Mouse (Mus musculus): ENCODE measurements around the gene Rasl11a.
"Not testable (repeated sequence)": the region's sequence is repeated elsewhere in the genome, so short reads cannot be mapped to it uniquely, and the experiment has no call there.

Rasl11a gene

DNA sequence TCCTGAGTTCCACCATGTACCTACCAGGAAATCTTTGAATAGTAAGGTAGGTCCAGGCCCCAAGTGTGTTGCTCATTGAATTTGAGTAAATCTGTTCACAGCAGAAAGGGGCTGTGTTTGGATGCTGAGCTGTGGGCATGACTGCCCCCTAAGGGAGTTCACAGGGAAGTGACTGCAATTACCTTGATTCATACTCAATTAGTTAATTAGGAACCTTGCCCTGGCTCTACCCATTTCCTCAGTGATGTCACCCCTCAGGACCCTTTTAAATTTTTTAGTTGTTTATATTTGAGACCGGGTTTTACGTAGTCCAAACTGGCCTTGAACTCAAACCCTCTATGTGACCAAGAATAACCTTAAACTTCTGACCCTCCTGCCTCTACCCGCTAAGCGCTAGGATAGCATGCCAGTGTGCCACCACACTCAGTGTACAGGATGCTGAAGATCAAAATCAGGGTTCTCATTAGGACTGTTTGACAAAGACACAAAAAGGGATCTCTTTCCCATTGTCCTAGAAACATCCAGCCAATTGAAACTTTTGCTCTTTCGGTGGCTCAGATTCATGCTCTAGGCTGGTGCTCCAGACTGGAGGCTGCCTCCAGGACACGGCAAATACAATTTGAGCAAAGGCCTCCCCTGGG lies 450 bp upstream of the Rasl11a start:
- no peak for DNase-seq

GRCm38 (mm10) chr5:146846489-146846888 lies 1.6 kb downstream of the Rasl11a start:
- peak in 1 of 2 experiments; percentile 53 for DNase-seq

- no peak for DNase-seq
Measured at GRCm38 (mm10) chr5:146848936-146849582, 4.2 kb downstream of the Rasl11a start.

DNA sequence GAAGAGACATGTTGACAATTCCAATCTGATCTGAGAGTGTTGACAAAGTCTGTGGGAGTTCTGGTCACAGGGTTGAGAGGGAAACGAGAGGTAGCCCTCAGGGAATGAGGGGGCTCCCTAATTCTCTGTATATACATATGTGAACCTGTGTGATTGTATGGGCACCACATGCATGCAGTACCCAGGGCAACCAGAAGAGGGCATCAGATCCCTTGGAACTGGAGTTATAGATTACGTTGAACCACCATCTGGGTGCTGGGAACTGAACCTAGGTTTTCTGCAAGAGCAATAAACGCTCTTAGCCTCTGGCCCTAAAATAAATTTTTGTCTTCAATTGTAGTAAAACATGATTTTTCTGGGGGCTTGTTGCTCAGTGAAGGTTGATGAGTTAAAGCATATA lies 11.2 kb downstream of the Rasl11a start:
- DNase-seq, result no peak

DNA sequence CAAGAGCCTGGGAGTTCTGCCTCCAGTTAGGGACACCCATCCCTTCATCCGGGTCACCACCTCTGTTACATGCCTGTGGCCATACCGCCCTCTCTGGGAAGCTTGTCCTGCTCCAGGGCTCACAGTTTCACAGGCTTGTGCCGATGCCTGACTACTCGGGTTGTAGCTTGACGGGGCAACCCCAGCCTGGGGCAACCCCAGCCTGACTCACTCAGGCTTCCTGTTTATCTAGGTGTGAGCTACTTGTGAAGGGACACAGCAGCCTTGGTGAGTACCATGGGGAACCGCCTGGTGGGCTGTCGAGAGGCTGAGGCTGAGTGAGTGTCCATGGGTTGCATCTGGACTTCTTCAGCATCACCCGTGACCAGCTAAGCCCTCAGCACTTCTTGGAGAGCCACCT lies 12.7 kb downstream of the Rasl11a start:
- DNase-seq, result no peak

- no peak for DNase-seq
Measured at GRCm38 (mm10) chr5:146858772-146859171, 13.9 kb downstream of the Rasl11a start.

GRCm38 (mm10) chr5:146859246-146859645 lies 14.4 kb downstream of the Rasl11a start:
- DNase-seq, result no peak

- DNase-seq, result no peak
Measured at GRCm38 (mm10) chr5:146860222-146860998, 15.5 kb downstream of the Rasl11a start.

- no peak for DNase-seq
Measured at GRCm38 (mm10) chr5:146861588-146861987, 16.7 kb downstream of the Rasl11a start.

DNA sequence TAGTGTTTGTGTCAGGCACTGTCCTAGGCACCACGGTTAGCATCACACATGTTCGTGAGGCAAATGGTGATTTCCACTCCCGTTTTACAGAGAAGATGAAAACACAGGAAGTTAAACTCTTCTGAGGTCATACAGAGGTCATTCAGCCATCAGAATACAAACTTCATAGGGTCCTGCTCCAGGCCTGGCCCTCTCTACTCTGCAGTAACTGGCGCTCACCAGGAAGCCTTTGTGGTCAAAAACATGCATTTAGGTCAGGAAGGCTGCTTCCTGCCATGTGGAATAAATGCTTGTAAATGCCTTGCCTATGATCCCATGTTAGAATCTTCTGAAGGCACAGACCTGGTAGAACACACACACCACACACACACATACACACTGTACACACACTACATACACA lies 20.6 kb downstream of the Rasl11a start:
- DNase-seq, result no peak

GRCm38 (mm10) chr5:146866277-146866676 lies 21.4 kb downstream of the Rasl11a start:
- no peak for DNase-seq

DNA sequence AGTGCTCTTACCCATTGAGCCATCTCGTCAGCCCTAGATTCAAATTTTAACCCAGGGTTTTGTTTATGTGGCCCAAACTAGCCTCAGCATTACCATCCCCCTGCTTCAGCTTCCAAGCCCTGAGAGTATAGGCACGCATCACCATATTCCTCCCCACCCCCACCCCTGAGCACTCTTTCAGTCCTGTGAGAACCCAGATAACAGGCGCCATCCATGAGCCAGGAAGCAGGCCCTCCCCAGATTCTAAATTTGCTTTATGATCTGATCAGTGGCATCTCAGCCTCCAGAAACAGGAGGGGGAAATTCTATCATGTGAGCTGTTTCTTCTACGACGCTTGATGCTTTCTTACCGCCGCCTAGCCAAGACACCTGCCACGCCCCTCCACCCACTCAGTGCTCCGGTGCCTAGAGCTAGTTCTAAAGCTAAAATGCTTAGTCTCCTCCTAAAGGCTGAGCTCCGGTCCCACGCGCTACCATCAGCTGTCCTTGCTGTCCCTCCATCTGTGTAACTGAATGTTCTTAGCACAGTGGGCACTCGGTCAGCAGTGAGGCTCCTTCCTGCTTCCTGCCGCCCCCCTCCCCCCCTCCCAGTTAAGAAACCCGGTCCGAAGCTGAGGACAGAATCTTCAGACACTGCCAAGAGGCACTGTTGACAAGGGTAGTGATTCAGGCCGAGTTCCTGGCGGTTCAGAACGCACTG lies 22.5 kb downstream of the Rasl11a start:
- DNase-seq, result peak in 1 of 2 experiments; percentile 10

- no peak for DNase-seq
Measured at GRCm38 (mm10) chr5:146867946-146868314, 23.1 kb downstream of the Rasl11a start.

- DNase-seq, result no peak
Measured at GRCm38 (mm10) chr5:146872981-146873631, 28.2 kb downstream of the Rasl11a start.

DNA sequence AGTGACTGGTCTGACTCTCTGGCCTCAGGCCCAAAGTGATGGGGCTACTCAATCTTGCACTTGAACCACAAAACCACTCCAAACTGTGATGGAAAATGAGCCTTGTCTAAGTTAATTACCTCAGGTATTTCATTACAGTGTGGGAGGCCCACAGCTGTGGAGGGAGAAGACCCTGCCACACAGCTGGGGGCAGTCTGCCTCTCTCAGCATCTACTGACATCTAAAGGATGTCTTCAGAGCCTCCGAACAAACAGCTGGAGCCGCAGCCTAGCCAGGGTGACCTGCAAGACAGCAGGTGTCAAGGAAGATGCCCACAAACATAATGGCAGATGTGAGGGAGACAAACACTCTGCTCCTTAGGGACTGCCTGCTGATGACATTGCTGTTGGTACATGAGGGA lies 31.2 kb downstream of the Rasl11a start:
- DNase-seq, result no peak

GRCm38 (mm10) chr5:146877882-146878281 lies 33.0 kb downstream of the Rasl11a start:
- not testable (repeated sequence) for DNase-seq

DNA sequence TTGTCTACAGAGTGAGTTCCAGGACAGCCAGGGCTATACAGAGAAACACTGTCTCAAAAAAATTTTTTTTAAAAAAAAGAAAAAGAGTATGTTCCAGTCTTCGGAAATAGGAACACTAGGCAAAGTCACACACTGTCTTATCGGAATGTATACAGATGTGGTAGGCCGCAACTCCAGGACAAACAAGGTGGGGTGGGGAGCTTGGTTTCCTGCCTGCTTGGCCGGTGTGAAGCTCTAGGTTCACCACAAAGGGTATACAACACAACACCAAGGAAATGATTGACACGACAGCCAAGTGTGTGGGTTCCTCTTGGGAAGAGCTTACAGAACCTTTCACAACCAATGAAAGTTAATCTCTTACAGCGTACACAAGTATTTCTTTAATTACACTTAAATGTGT lies 37.4 kb downstream of the Rasl11a start:
- DNase-seq, result no peak

- DNase-seq, result no peak
Measured at GRCm38 (mm10) chr5:146883053-146883452, 38.2 kb downstream of the Rasl11a start.

- no peak for DNase-seq
Measured at GRCm38 (mm10) chr5:146883486-146884272, 38.8 kb downstream of the Rasl11a start.

DNA sequence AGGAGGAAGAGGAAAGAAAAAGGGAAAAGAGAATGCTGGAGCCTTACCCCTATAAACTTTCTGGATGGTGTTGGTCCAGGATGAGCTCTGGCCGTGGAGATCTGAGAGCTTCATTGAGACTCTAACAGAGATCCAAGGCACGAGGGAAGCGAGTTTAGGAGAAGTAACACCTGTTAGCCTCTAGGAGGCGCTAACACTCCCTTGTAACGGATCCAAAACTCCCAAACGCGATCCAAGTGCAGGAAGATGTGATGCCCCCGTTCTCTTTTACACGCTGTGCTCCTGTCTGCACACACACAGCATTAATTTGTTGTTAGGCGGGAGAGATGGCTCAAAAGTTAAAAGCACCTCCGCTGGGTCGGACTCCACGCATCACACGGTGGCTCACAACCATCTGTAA lies 46.3 kb downstream of the Rasl11a start:
- DNase-seq, result no peak

DNA sequence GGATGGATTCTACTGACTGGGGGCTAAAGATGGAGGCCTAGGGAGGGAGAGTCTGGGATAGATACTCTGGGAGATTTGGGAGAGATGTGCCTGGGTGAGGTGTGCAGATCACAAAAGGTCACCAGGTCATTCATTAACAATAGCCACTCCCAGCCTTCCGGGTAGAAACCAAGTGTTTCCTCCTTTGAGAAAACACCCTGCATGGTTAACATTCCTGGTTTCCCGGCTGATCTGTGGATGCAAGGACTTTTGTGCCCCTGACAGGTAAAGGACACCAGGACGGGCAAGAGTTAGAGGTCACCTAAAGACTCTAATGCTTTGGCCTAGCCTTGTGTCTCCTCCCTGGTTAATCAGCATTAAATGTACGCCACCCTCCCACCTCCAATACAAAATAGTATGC lies 48.0 kb downstream of the Rasl11a start:
- no peak for DNase-seq
